Mouse (Mus musculus) intestine, postnatal 0 days (tissue): ENCODE data around the gene Rbm4. TPM values are rescaled to one million over a fixed set of nuclear protein-coding genes. Genes with fewer than 3 reads are reported as not detected.

Experiments used
- ATAC-seq: fragments of 200-750 bp; cut with Nextera tagmentation; 2 replicates; pipeline ENCODE4 v1.8.0; 2017; ENCODE audit warnings: mild to moderate bottlenecking, moderate TSS enrichment, moderate library complexity
- H3K27ac ChIP-seq: fragments of 300-500 bp; sonication (generic); 2 replicates; pipeline ENCODE4 v1.5.1; 2014; ENCODE audit warnings: mild to moderate bottlenecking, low read depth, low read length, moderate library complexity
- H3K27me3 ChIP-seq: fragments of 300-500 bp; sonication (generic); replicated peaks from 2 replicates; pipeline ENCODE4 v1.6.1; 2014; ENCODE audit warnings: low read length, mixed read lengths; ENCODE audit not compliant: control insufficient read depth, insufficient read depth
- H3K36me3 ChIP-seq: fragments of 300-500 bp; sonication (generic); 2 replicates; pipeline ENCODE4 v1.6.1; 2014; ENCODE audit warnings: mild to moderate bottlenecking, moderate library complexity; ENCODE audit not compliant: control insufficient read depth, insufficient read depth
- H3K4me1 ChIP-seq: fragments of 300-500 bp; sonication (generic); replicated peaks from 2 replicates; pipeline ENCODE4 v1.6.1; 2014; ENCODE audit warnings: antibody characterized with exemption, low read length, mixed read lengths; ENCODE audit not compliant: control insufficient read depth, insufficient read depth
- H3K4me2 ChIP-seq: fragments of 300-500 bp; sonication (generic); replicated peaks from 2 replicates; pipeline ENCODE4 v1.6.1; 2014; ENCODE audit warnings: low read depth, mild to moderate bottlenecking, moderate library complexity
- H3K4me3 ChIP-seq: fragments of 300-500 bp; sonication (generic); 2 replicates; pipeline ENCODE4 v1.5.1; 2014; ENCODE audit warnings: low read depth, low read length
- H3K9ac ChIP-seq: fragments of 300-500 bp; sonication (generic); 2 replicates; pipeline ENCODE4 v1.6.1; 2014; ENCODE audit warnings: mild to moderate bottlenecking, low read depth, low read length
- H3K9me3 ChIP-seq: fragments of 300-500 bp; sonication (generic); 2 replicates; pipeline ENCODE4 v1.6.1; 2016; ENCODE audit warnings: mixed run types; ENCODE audit not compliant: control insufficient read depth
- CTCF ChIP-seq: sonication (generic); IDR thresholded peaks from 2 replicates; pipeline ENCODE4 v1.5.1; 2016; ENCODE audit warnings: low read depth, mild to moderate bottlenecking, control low read depth, antibody characterized with exemption, moderate library complexity
- WGBS: fragments of 180-500 bp; shearing (Covaris S2); extraction: QIAGEN DNeasy Blood & Tissue Kit; methylation state at CpG from one replicate; pipeline ENCODE4 v1.1.7; 2014; 5-methylcytosine and 5-hydroxymethylcytosine counted together
- polyA plus RNA-seq: library from polyadenylated mRNA; unstranded; fragments of >200 nt; fragmentation: Nextera tagmentation; extraction: Ambion mirVana; gene quantifications from 2 replicates; pipeline ENCODE4 v1.2.1, GENCODE M21; 2015

Gene Rbm4
- polyA plus RNA-seq, 1 experiment from 2014 or later, result 21.6 TPM

- Histone ChIP-seq H3K9ac (no peak overlapping the region), H3K9me3 (no peaks in the 10 kb centered on the region), H3K36me3 (no peaks in the 10 kb centered on the region; the same call in 1 of the 2 replicates), H3K4me2 (no peak overlapping the region), H3K4me3 (no peak overlapping the region), H3K4me1 (no peaks in the 10 kb centered on the region), H3K27ac (no peak overlapping the region), H3K27me3 (no peaks in the 10 kb centered on the region)
- 91% methylated on average over 5 of the region's 5 CpGs for WGBS
- TF ChIP-seq CTCF, result no peak
- no peak for ATAC-seq
These were observed 53.9 kb downstream of the Rbm4 start for GRCm38 (mm10) chr19:4739762-4740161.

- H3K36me3 ChIP-seq, result no peaks in the 10 kb centered on the region
- H3K27me3 ChIP-seq, result no peaks in the 10 kb centered on the region
- WGBS, result 95% methylated on average over 11 of the region's 11 CpGs
- no peak for ATAC-seq
- no peaks in the 10 kb centered on the region for H3K9me3 ChIP-seq
- H3K4me2 ChIP-seq, result no peak overlapping the region
- no peak overlapping the region for H3K4me3 ChIP-seq
- H3K27ac ChIP-seq, result no peak overlapping the region
- H3K9ac ChIP-seq, result no peak overlapping the region
- no peak for TF ChIP-seq CTCF
- no peaks in the 10 kb centered on the region for H3K4me1 ChIP-seq
These were observed 54.6 kb downstream of the Rbm4 start for GRCm38 (mm10) chr19:4739053-4739452.

GRCm38 (mm10) chr19:4737866-4738265 lies 55.8 kb downstream of the Rbm4 start:
- Histone ChIP-seq H3K36me3 (no peaks in the 10 kb centered on the region), H3K27ac (no peak overlapping the region), H3K27me3 (no peaks in the 10 kb centered on the region), H3K4me1 (no peaks in the 10 kb centered on the region), H3K9ac (no peak overlapping the region), H3K4me3 (no peak overlapping the region), H3K9me3 (no peaks in the 10 kb centered on the region), H3K4me2 (no peak overlapping the region)
- 82% methylated on average over 13 of the region's 13 CpGs for WGBS
- no peak for ATAC-seq
- TF ChIP-seq CTCF, result no peak

Other genes starting within 250 kb of the Rbm4 start
- 4.6 and 4.8 TPM in 2 replicates for gene Lrfn4, start 178.2 kb downstream of the Rbm4 start, polyA plus RNA-seq
- 37.0 and 37.4 TPM in 2 replicates for gene Rce1, start 168.3 kb downstream of the Rbm4 start, polyA plus RNA-seq
- gene Gm960, start 95.2 kb downstream of the Rbm4 start, polyA plus RNA-seq, result 1.0 and 1.1 TPM in 2 replicates
- 0.27 and 0.31 TPM in 2 replicates for gene Sptbn2, start 82.7 kb downstream of the Rbm4 start, polyA plus RNA-seq
- gene Rbm4b, start 37.4 kb downstream of the Rbm4 start, polyA plus RNA-seq, result 17.0 and 18.3 TPM in 2 replicates
- gene Gm21992, start 17.7 kb upstream of the Rbm4 start, polyA plus RNA-seq, result 18.4 and 19.5 TPM in 2 replicates
- 21.1 and 21.8 TPM in 2 replicates for gene Rbm14, start 17.7 kb upstream of the Rbm4 start, polyA plus RNA-seq
- 44.9 and 46.3 TPM in 2 replicates for gene Ccs, start 45.4 kb upstream of the Rbm4 start, polyA plus RNA-seq
- gene Ccdc87, start 45.5 kb upstream of the Rbm4 start, polyA plus RNA-seq, result not detected in 2 replicates
- 15.6 and 16.4 TPM in 2 replicates for gene Ctsf, start 61.2 kb upstream of the Rbm4 start, polyA plus RNA-seq
- 0.47 and 0.56 TPM in 2 replicates for gene Actn3, start 84.0 kb upstream of the Rbm4 start, polyA plus RNA-seq
- gene Zdhhc24, start 84.8 kb upstream of the Rbm4 start, polyA plus RNA-seq, result 7.6 and 9.1 TPM in 2 replicates
- gene Bbs1, start 112.7 kb upstream of the Rbm4 start, polyA plus RNA-seq, result 0.60 and 0.98 TPM in 2 replicates
- 59.2 and 60.0 TPM in 2 replicates for gene Dpp3, start 134.4 kb upstream of the Rbm4 start, polyA plus RNA-seq
- gene Peli3, start 149.2 kb upstream of the Rbm4 start, polyA plus RNA-seq, result 0.46 and 0.89 TPM in 2 replicates
- gene Mrpl11, start 168.2 kb upstream of the Rbm4 start, polyA plus RNA-seq, result 73.7 and 78.1 TPM in 2 replicates
- gene Npas4, start 196.4 kb upstream of the Rbm4 start, polyA plus RNA-seq, result 0.09 and 0.12 TPM in 2 replicates
- 1.3 and 1.8 TPM in 2 replicates for gene Slc29a2, start 230.0 kb upstream of the Rbm4 start, polyA plus RNA-seq
- 16.2 and 17.9 TPM in 2 replicates for gene B4gat1, start 244.9 kb upstream of the Rbm4 start, polyA plus RNA-seq
- 0.56 TPM in 1 of 2 replicates, not detected in the other for gene AC124502.3, start 245.0 kb upstream of the Rbm4 start, polyA plus RNA-seq
- gene Brms1, start 247.5 kb upstream of the Rbm4 start, polyA plus RNA-seq, result 33.2 and 33.4 TPM in 2 replicates